Mouse (Mus musculus): ENCODE results near the gene Bpifa6.

GRCm38 (mm10) chr2:154004456-154004855 lies 29.7 kb downstream of the Bpifa6 start:
- TF ChIP-seq CTCF (IDR thresholded peaks at IDR 0.05; ENCODE audit: extremely low read depth, insufficient read depth, low read length) (no peak), POLR2A (IDR thresholded peaks at IDR 0.05; ENCODE audit: extremely low read depth, insufficient read depth, low read length) (no peak)
